Mouse (Mus musculus) left cerebral cortex, postnatal 25 days (tissue): ENCODE data around the gene Dhh. TPM values are rescaled to one million over a fixed set of nuclear protein-coding genes. Genes with fewer than 3 reads are reported as not detected.
A peak's percentile ranks its signal among the peaks of the same experiment; 100 is the strongest.

ENCODE experiments used
- DNase-seq, 2 experiments: peaks; one replicate each; pipeline ENCODE4 v3.0.0; 2022; ENCODE audit warnings: low spot score in 2 of 2, mixed read lengths in 1 of 2
- intact Hi-C: fragments of 180-260 bp; cut with DNase I; formaldehyde crosslinking; loops from one replicate; pipeline ENCODE4 v1.15.1; 2025
- total RNA-seq, 2 experiments: library from RNA; stranded (reverse); gene quantifications; 2 replicates each; pipeline ENCODE4 v1.2.3; 2021

The Dhh gene
- total RNA-seq, 2 experiments from 2014 or later = 0.37 to 0.41 TPM

- intact Hi-C loops = loop anchor here (10.0 kb wide), 1 partner anchor 211 kb away; the partner anchor contains the start of gene Dnajc22
- no peak for DNase-seq
Measured at GRCm38 (mm10) chr15:98884106-98884505, 14.2 kb downstream of the Dhh start.

GRCm38 (mm10) chr15:98883661-98884060 lies 14.7 kb downstream of the Dhh start:
- intact Hi-C loops = loop anchor here (10.0 kb wide), 1 partner anchor 211 kb away; the partner anchor contains the start of gene Dnajc22

GRCm38 (mm10) chr15:98881656-98882008 lies 16.7 kb downstream of the Dhh start:
- intact Hi-C loops = loop anchor here (2.0 to 10.0 kb wide), 2 partner anchors 37 to 213 kb away; partner anchors contain the start of genes Dnajc22 and Lmbr1l
- no peak for DNase-seq

More at GRCm38 (mm10) chr15:98883661-98884060, 14.7 kb downstream of the Dhh start:
- no peak for DNase-seq

GRCm38 (mm10) chr15:98880978-98881655 lies 17.2 kb downstream of the Dhh start:
- intact Hi-C loops = loop anchor here (2.0 to 10.0 kb wide), 2 partner anchors 38 to 214 kb away; partner anchors contain the start of genes Dnajc22 and Lmbr1l
- peak; percentile 87 to 97 for DNase-seq

GRCm38 (mm10) chr15:98877331-98877730 lies 21.0 kb downstream of the Dhh start:
- peak; percentile 63 to 70 for DNase-seq
- intact Hi-C loops = loop anchor here (1.0 kb wide), 1 partner anchor 50 kb away; no protein-coding TSS in a partner anchor

GRCm38 (mm10) chr15:98871916-98872888 lies 26.1 kb downstream of the Dhh start:
- peak; percentile 94 to 96 for DNase-seq
- intact Hi-C loops = no loop called here

- DNase-seq = no peak
- intact Hi-C loops = no loop called here
Measured at GRCm38 (mm10) chr15:98871070-98871915, 27.0 kb downstream of the Dhh start, which contains the start of gene Kmt2d. Gene Kmt2d, minus strand, starts transcription at chr15:98871204.

- intact Hi-C loops = no loop called here
- no peak for DNase-seq
Measured at GRCm38 (mm10) chr15:98870179-98871069, 27.9 kb downstream of the Dhh start.

GRCm38 (mm10) chr15:98869342-98870178 lies 28.8 kb downstream of the Dhh start:
- no peak for DNase-seq
- intact Hi-C loops = loop anchor here (5.0 kb wide), 1 partner anchor 37 kb away; the partner anchor contains the start of gene Prkag1

GRCm38 (mm10) chr15:98868346-98869063 lies 29.8 kb downstream of the Dhh start:
- intact Hi-C loops = loop anchor here (5.0 kb wide), 1 partner anchor 36 kb away; the partner anchor contains the start of gene Prkag1
- no peak for DNase-seq

- peak; percentile 50 to 75 for DNase-seq
- intact Hi-C loops = loop anchor here (5.0 kb wide), 1 partner anchor 35 kb away; the partner anchor contains the start of gene Prkag1
Measured at GRCm38 (mm10) chr15:98867321-98867720, 31.0 kb downstream of the Dhh start.

GRCm38 (mm10) chr15:98866501-98866900 lies 31.8 kb downstream of the Dhh start:
- intact Hi-C loops = loop anchor here (5.0 kb wide), 1 partner anchor 34 kb away; the partner anchor contains the start of gene Prkag1
- no peak for DNase-seq

GRCm38 (mm10) chr15:98865771-98866170 lies 32.6 kb downstream of the Dhh start:
- DNase-seq = no peak
- intact Hi-C loops = loop anchor here (5.0 kb wide), 1 partner anchor 33 kb away; the partner anchor contains the start of gene Prkag1

- DNase-seq = no peak
- intact Hi-C loops = loop anchor here (5.0 kb wide), 1 partner anchor 33 kb away; the partner anchor contains the start of gene Prkag1
Measured at GRCm38 (mm10) chr15:98864951-98865350, 33.4 kb downstream of the Dhh start.

- no peak for DNase-seq
- intact Hi-C loops = no loop called here
Measured at GRCm38 (mm10) chr15:98863451-98863958, 34.8 kb downstream of the Dhh start.
